Mouse (Mus musculus) heart, embryonic 14.5 days (tissue): ENCODE results near the gene Nedd4. TPM values are rescaled to one million over a fixed set of nuclear protein-coding genes. Genes with fewer than 3 reads are reported as not detected.
A peak's percentile ranks its signal among the peaks of the same experiment; 100 is the strongest.

Source experiments
- ATAC-seq: fragments of 200-750 bp; cut with Nextera tagmentation; 2 replicates; pipeline ENCODE4 v1.8.0; 2017; ENCODE audit warnings: low read depth, moderate TSS enrichment; ENCODE audit not compliant: insufficient number of reproducible peaks, insufficient read depth, low FRiP score
- H3K27ac ChIP-seq, 2 experiments: fragments of 200-500 bp in 1 of 2; fragments of 300-500 bp in 1 of 2; sonication (generic) in 1 of 2; replicated peaks in 1 of 2; 2 replicates each; pipeline ENCODE4 v1.5.1; 2012 to 2014; ENCODE audit warnings: low read depth in 2 of 2, low read length in 2 of 2, control low read depth in 1 of 2, mild to moderate bottlenecking in 1 of 2, mixed read lengths in 1 of 2; ENCODE audit not compliant: control insufficient read depth in 1 of 2, insufficient read depth in 1 of 2
- H3K27me3 ChIP-seq: fragments of 300-500 bp; sonication (generic); 2 replicates; pipeline ENCODE4 v1.6.1; 2014; ENCODE audit warnings: mild to moderate bottlenecking, low read length, control low read depth; ENCODE audit not compliant: control insufficient read depth, insufficient read depth
- H3K36me3 ChIP-seq: fragments of 300-500 bp; sonication (generic); 2 replicates; pipeline ENCODE4 v1.6.1; 2014; ENCODE audit warnings: mild to moderate bottlenecking, control low read depth, low read length, mixed read lengths; ENCODE audit not compliant: control insufficient read depth, insufficient read depth
- H3K4me1 ChIP-seq, 2 experiments: fragments of 200-500 bp in 1 of 2; fragments of 300-500 bp in 1 of 2; sonication (generic) in 1 of 2; 2 replicates each; pipeline ENCODE4 v1.6.1; 2012 to 2014; ENCODE audit warnings: low read length in 2 of 2, control low read depth in 1 of 2, mixed read lengths in 1 of 2; ENCODE audit not compliant: control insufficient read depth in 2 of 2, insufficient read depth in 2 of 2
- H3K4me2 ChIP-seq: fragments of 300-500 bp; sonication (generic); 2 replicates; pipeline ENCODE4 v1.6.1; 2014; ENCODE audit warnings: mild to moderate bottlenecking, low read length
- H3K4me3 ChIP-seq, 2 experiments: fragments of 200-500 bp in 1 of 2; fragments of 300-500 bp in 1 of 2; sonication (generic) in 1 of 2; 2 replicates each; pipeline ENCODE4 v1.5.1; 2012 to 2014; ENCODE audit warnings: low read length in 2 of 2, mild to moderate bottlenecking in 2 of 2, control low read depth in 1 of 2, low read depth in 1 of 2, moderate library complexity in 1 of 2; ENCODE audit not compliant: control insufficient read depth in 1 of 2, insufficient read depth in 1 of 2
- H3K9ac ChIP-seq: fragments of 300-500 bp; sonication (generic); 2 replicates; pipeline ENCODE4 v1.6.1; 2014; ENCODE audit warnings: mild to moderate bottlenecking, low read length
- H3K9me3 ChIP-seq: fragments of 300-500 bp; sonication (generic); 2 replicates; pipeline ENCODE4 v1.6.1; 2016; ENCODE audit warnings: low read length, control low read depth; ENCODE audit not compliant: control insufficient read depth
- WGBS: fragments of 180-500 bp; shearing (Covaris S2); extraction: QIAGEN DNeasy Blood & Tissue Kit; methylation state at CpG from one replicate; pipeline ENCODE4 v1.1.7; 2014; 5-methylcytosine and 5-hydroxymethylcytosine counted together
- polyA plus RNA-seq: library from polyadenylated mRNA; unstranded; fragments of >200 nt; fragmentation: Nextera tagmentation; extraction: Ambion mirVana; gene quantifications from 2 replicates; pipeline ENCODE4 v1.2.1, GENCODE M21; 2014

Nedd4 gene
- polyA plus RNA-seq, 1 experiment from 2014 or later = 612 TPM

DNA sequence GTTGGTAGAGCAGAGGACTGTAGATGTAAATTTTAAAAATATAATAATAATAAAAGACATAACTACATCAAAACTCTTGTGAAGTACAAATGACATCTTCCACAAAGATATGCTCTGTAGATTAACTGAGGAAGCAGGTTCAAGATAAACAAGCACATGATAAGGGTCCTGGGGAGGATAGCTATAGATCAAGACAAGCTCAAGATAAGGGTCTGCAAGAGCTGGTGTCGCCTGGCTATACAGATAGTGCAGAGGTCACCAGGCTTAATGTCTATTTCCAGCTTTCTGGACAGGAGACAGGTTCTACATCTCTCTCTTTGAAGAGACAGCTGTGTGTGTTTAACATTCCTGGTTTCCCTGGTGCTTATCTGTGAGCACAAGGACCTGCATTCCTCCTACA lies 29.9 kb upstream of the Nedd4 start:
- no peaks in the 10 kb centered on the region for H3K36me3 ChIP-seq
- ATAC-seq = no peak
- H3K9me3 ChIP-seq = no peaks in the 10 kb centered on the region
- no peaks in the 10 kb centered on the region for H3K27me3 ChIP-seq
- no peak overlapping the region for H3K9ac ChIP-seq
- no peak overlapping the region for H3K4me3 ChIP-seq
- peaks cover 3 to 22% of the 10 kb centered on the region in 2 experiments for H3K4me1 ChIP-seq
- H3K4me2 ChIP-seq = no peak overlapping the region
- WGBS = 6% methylated on average over 1 of the region's 1 CpGs
- H3K27ac ChIP-seq = peak overlapping the region in 1 of 2 experiments; percentile 57; a peak in 2 of 4 replicates

DNA sequence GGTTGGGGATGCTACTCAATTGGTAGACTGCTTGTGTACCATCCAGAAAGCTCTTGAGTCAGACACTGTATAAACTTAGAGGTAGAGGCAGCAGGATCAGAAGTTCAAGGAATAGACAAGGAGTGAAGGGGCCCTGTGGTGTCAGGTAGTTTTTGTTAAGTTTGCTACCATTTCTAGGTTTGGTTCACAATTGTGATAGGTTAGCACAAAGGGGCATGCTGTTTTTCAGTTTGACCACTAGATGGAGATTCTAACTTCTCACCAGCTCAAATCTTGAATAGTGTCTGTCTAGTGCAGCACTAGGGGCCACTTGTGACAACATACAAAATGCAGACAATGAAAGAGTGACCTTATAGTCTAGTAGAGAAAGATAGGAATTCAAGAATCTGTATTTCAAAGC lies 27.0 kb upstream of the Nedd4 start:
- no peak overlapping the region for H3K27ac ChIP-seq
- H3K9me3 ChIP-seq = no peaks in the 10 kb centered on the region
- peaks cover 8 to 15% of the 10 kb centered on the region in 2 experiments for H3K4me1 ChIP-seq
- H3K4me2 ChIP-seq = no peak overlapping the region
- no peak for ATAC-seq
- no peak overlapping the region for H3K9ac ChIP-seq
- H3K36me3 ChIP-seq = no peaks in the 10 kb centered on the region
- no peaks in the 10 kb centered on the region for H3K27me3 ChIP-seq
- no peak overlapping the region for H3K4me3 ChIP-seq

DNA sequence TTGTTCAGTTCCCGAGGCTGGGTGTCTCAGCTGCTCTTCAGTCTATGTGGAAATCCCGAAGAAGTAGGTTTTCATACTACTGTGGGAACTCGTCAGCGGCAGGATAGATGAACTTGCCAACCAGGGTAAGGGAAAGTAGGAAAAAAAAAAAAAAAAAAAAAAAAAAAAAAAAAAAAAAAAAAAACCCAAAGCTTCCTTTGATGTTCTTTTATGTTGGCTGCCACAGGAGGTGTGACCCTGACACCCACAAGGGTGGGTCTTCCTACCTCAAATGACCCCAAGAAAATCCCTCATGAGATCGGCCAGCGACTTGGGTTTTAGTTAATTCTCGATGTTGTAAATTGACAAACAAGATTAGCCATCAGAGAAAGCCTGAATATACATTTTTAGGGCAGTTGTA lies 25.6 kb upstream of the Nedd4 start:
- Histone ChIP-seq H3K4me1 (peaks cover 19 to 27% of the 10 kb centered on the region in 2 experiments), H3K4me2 (no peak overlapping the region), H3K4me3 (no peak overlapping the region), H3K36me3 (no peaks in the 10 kb centered on the region), H3K27me3 (no peaks in the 10 kb centered on the region), H3K9me3 (no peaks in the 10 kb centered on the region), H3K27ac (no peak overlapping the region), H3K9ac (no peak overlapping the region)
- no peak for ATAC-seq
- 85% methylated on average over 7 of the region's 7 CpGs for WGBS

DNA sequence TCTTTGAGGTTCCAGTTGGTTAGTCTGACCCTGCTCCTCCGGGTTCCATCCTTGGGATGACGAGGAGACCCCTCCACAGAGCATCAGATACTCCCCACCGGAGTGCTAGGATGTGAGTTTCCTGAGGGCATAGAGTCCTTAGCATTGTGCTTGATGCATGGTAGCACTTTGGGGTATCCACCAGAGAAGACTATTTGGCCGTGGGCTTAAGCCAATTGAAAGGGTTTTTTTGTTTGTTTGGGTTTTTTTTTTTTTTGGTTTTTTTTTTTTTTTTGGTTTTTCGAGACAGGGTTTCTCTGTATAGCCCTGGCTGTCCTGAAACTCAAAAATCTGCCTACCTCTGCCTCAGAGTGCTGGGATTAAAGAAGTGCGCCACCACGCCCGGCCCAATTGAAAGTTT lies 24.9 kb upstream of the Nedd4 start:
- peaks cover 20 to 27% of the 10 kb centered on the region in 2 experiments for H3K4me1 ChIP-seq
- no peak overlapping the region for H3K4me3 ChIP-seq
- H3K27me3 ChIP-seq = no peaks in the 10 kb centered on the region
- H3K36me3 ChIP-seq = no peaks in the 10 kb centered on the region
- H3K4me2 ChIP-seq = no peak overlapping the region
- H3K27ac ChIP-seq = no peak overlapping the region
- 91% methylated on average over 8 of the region's 8 CpGs for WGBS
- ATAC-seq = no peak
- no peaks in the 10 kb centered on the region for H3K9me3 ChIP-seq
- H3K9ac ChIP-seq = no peak overlapping the region

DNA sequence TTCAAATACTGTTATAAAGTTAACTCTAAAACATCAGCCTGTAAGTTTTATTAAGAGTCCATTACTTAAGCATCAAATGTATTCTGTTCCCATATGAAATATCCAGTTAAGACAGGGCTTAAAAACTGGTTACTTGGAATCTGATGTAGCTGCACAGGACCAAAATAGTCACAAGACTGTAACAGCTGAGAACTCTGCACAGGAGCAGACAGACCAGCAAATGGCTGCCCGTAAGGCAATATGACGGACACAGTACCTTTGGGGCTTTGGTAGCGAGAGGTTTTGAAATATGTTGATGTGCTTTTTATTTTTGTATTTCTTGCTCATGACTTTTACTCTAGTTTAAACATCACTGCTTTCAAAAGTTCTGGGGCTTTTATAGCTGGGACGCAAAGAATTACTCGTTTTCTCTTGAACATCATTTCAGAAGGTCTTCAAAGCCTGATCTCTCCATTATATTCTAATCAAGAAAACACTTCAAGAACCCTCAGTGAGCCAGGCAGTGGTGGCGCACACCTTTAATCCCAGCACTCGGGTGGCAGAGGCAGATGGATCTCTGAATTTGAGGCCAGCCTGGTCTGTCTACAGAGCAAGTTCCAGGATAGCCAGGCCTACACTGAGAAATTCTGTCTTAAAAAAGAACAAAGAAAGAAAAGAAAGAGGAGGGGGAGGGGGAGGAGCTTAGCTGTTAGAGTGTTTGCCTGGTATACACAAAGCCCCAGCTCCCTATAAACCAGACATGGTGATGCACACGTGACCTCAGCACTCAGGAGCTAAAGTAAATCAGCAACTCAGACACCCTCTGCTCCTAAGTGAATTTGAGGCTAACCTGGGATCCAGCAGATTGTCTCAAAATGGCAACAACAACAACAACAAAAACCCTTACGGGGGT lies 22.9 kb upstream of the Nedd4 start:
- H3K27ac ChIP-seq = peak overlapping the region; percentile 97 to 99
- H3K4me1 ChIP-seq = peaks cover 20 to 26% of the 10 kb centered on the region in 2 experiments
- 42% methylated on average over 9 of the region's 9 CpGs for WGBS
- peak overlapping the region; percentile 75 for H3K4me2 ChIP-seq
- H3K9me3 ChIP-seq = no peaks in the 10 kb centered on the region
- H3K36me3 ChIP-seq = no peaks in the 10 kb centered on the region
- peak overlapping the region; percentile 35 to 48 for H3K4me3 ChIP-seq
- ATAC-seq = peak; percentile 54
- no peaks in the 10 kb centered on the region for H3K27me3 ChIP-seq
- peak overlapping the region; percentile 74 for H3K9ac ChIP-seq

DNA sequence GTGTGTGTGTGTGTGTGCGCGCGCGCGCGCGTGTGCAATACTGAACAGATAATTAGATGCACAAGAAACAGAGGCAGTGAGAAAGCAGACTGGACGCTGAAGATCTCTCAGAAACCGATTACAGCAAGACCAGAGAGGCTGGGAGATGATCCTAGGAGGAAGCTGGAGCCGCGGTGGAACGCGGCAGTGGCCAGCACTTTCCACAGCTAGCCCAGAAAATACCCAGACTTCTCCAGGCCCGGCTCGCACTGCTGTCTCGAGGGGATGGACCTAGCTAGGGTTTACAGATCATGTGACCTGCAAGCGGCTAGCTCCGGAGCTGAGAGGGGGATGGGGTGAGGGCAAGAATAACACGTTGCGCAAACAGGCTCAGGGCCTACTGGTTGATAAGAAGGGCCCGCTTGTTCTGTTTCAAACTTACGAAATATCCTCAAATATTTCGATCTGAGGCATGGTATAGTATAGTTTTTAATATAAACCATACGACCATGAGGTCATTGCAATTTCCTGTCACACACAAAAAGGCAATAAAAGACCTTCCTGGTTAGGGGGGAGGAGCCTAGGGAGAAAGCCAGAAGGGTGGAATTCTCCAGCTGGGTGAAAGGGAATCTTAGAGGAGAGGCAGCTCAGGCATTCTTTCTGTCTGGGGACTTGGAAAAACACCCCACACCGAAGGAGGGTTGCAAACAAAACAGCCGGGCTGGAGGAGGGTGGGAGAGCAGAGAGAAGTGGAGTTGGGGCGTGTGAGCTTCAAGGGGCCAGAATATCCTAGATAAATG lies 22.1 kb upstream of the Nedd4 start:
- peak overlapping the region; percentile 75 for H3K4me2 ChIP-seq
- H3K9me3 ChIP-seq = no peaks in the 10 kb centered on the region
- peak overlapping the region; percentile 74 for H3K9ac ChIP-seq
- peak overlapping the region; percentile 97 to 99 for H3K27ac ChIP-seq
- H3K36me3 ChIP-seq = no peaks in the 10 kb centered on the region
- WGBS = under 1% methylated on average over 27 of the region's 27 CpGs
- peak overlapping the region; percentile 35 to 48 for H3K4me3 ChIP-seq
- ATAC-seq = peak; percentile 90
- no peaks in the 10 kb centered on the region for H3K27me3 ChIP-seq
- peaks cover 20 to 26% of the 10 kb centered on the region in 2 experiments for H3K4me1 ChIP-seq

DNA sequence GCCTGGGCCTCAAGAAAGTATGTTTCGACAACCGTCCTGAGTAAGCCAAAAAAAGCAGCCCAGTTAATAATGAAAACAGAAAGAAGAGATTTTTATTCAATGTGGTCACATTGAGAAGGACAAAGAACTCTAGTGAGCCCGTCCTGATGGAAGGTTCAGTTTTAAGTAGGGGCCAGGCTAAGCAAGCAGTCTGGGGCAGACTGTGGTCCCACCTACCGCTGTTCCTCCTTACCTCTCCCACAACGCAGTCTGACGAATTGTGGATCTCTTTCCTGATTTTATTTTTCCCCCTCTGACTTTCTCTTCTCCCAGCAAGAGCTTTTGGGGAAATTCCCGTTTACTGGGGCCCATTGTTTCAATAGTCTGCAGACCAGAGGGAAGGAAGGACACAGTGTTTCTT lies 21.5 kb upstream of the Nedd4 start:
- peak overlapping the region; percentile 2 to 7; a peak in 3 of 4 replicates for H3K4me3 ChIP-seq
- H3K9ac ChIP-seq = peak overlapping the region; percentile 74
- H3K4me1 ChIP-seq = peaks cover 20 to 26% of the 10 kb centered on the region in 2 experiments
- H3K36me3 ChIP-seq = no peaks in the 10 kb centered on the region
- peak; percentile 9; the same call in 1 of the 2 replicates for ATAC-seq
- 5% methylated on average over 7 of the region's 7 CpGs for WGBS
- peak overlapping the region; percentile 75 for H3K4me2 ChIP-seq
- H3K27ac ChIP-seq = peak overlapping the region; percentile 97 to 99
- no peaks in the 10 kb centered on the region for H3K27me3 ChIP-seq
- H3K9me3 ChIP-seq = no peaks in the 10 kb centered on the region
